Mouse (Mus musculus) embryonic facial prominence, embryonic 10.5 days (tissue): ENCODE measurements at regions not wholly inside any gene's neighbourhood (a gene's known extent, or its start where the extent isn't known, plus 50 kb on each side); places are given as distances from the start of the nearest gene placed in this dataset.

Source experiments
- DNase-seq: peaks from one replicate; pipeline ENCODE4 v3.0.0-alpha.2; 2017; ENCODE audit warnings: low spot score
- H3K27ac ChIP-seq: fragments of 300-500 bp; sonication (generic); replicated peaks from 2 replicates; pipeline ENCODE4 v1.5.1; 2016; ENCODE audit warnings: mild to moderate bottlenecking
- H3K27me3 ChIP-seq: fragments of 300-500 bp; sonication (generic); replicated peaks from 2 replicates; pipeline ENCODE4 v1.6.1; 2016; ENCODE audit warnings: low read depth, mild to moderate bottlenecking; ENCODE audit not compliant: poor library complexity, severe bottlenecking
- H3K36me3 ChIP-seq: fragments of 300-500 bp; sonication (generic); replicated peaks from 2 replicates; pipeline ENCODE4 v1.6.1; 2016; ENCODE audit warnings: mild to moderate bottlenecking, moderate library complexity
- H3K4me1 ChIP-seq: fragments of 300-500 bp; sonication (generic); 2 replicates; pipeline ENCODE4 v1.6.1; 2016
- H3K4me3 ChIP-seq: fragments of 300-500 bp; sonication (generic); 2 replicates; pipeline ENCODE4 v1.5.1; 2016; ENCODE audit warnings: mild to moderate bottlenecking, moderate library complexity
- H3K9me3 ChIP-seq: fragments of 300-500 bp; sonication (generic); 2 replicates; pipeline ENCODE4 v1.6.1; 2016; ENCODE audit warnings: mild to moderate bottlenecking
- WGBS: fragments of 180-500 bp; shearing (Covaris S2); methylation state at CpG from one replicate; pipeline ENCODE4 v1.1.7; 2016; 5-methylcytosine and 5-hydroxymethylcytosine counted together

- H3K4me3 ChIP-seq: no peak overlapping the region; the same call in 1 of the 2 replicates
These were observed 139.9 kb downstream of the Csl start for GRCm38 (mm10) chr10:99619421-99620151.

GRCm38 (mm10) chr10:99620489-99620888 lies 139.0 kb downstream of the Csl start:
- Histone ChIP-seq H3K27me3 (no peaks in the 10 kb centered on the region), H3K4me1 (no peaks in the 10 kb centered on the region; the same call in 1 of the 2 replicates), H3K27ac (no peak overlapping the region), H3K4me3 (no peak overlapping the region), H3K9me3 (no peaks in the 10 kb centered on the region), H3K36me3 (no peaks in the 10 kb centered on the region)
- 90% methylated on average over 7 of the region's 7 CpGs for WGBS
- no peak for DNase-seq

More at GRCm38 (mm10) chr10:99619421-99620151, 139.9 kb downstream of the Csl start:
- H3K27ac ChIP-seq: no peak overlapping the region
- H3K9me3 ChIP-seq: no peaks in the 10 kb centered on the region
- no peaks in the 10 kb centered on the region for H3K36me3 ChIP-seq
- H3K27me3 ChIP-seq: no peaks in the 10 kb centered on the region
- DNase-seq: peak; percentile 84
- 48% methylated on average over 18 of the region's 18 CpGs for WGBS
- H3K4me1 ChIP-seq: no peaks in the 10 kb centered on the region; the same call in 1 of the 2 replicates

GRCm38 (mm10) chr10:99627355-99627754 lies 132.1 kb downstream of the Csl start:
- no peak for DNase-seq
- 78% methylated on average over 6 of the region's 6 CpGs for WGBS
- Histone ChIP-seq H3K36me3 (no peaks in the 10 kb centered on the region), H3K27ac (no peak overlapping the region), H3K27me3 (no peaks in the 10 kb centered on the region), H3K4me3 (no peak overlapping the region), H3K9me3 (no peaks in the 10 kb centered on the region), H3K4me1 (no peaks in the 10 kb centered on the region)

- 70% methylated on average over 6 of the region's 6 CpGs for WGBS
- Histone ChIP-seq H3K36me3 (no peaks in the 10 kb centered on the region), H3K4me1 (peaks cover 3% of the 10 kb centered on the region; the same call in 1 of the 2 replicates), H3K27ac (no peak overlapping the region), H3K4me3 (no peak overlapping the region), H3K27me3 (no peaks in the 10 kb centered on the region), H3K9me3 (no peaks in the 10 kb centered on the region)
- no peak for DNase-seq
These were observed 127.0 kb downstream of the Csl start for GRCm38 (mm10) chr10:99632250-99632985.

- WGBS: 90% methylated on average over 4 of the region's 4 CpGs
- Histone ChIP-seq H3K4me1 (peaks cover 3% of the 10 kb centered on the region; the same call in 1 of the 2 replicates), H3K36me3 (no peaks in the 10 kb centered on the region), H3K4me3 (no peak overlapping the region), H3K27me3 (no peaks in the 10 kb centered on the region), H3K9me3 (no peaks in the 10 kb centered on the region), H3K27ac (no peak overlapping the region)
- no peak for DNase-seq
These were observed 123.7 kb downstream of the Csl start for GRCm38 (mm10) chr10:99635796-99636195.

GRCm38 (mm10) chr10:99639022-99639421 lies 120.4 kb downstream of the Csl start:
- H3K9me3 ChIP-seq: no peaks in the 10 kb centered on the region
- H3K27me3 ChIP-seq: 0 out of 2 replicates have a peak, but pooled peaks cover 4% of the 10 kb centered on the region
- WGBS: 92% methylated on average over 7 of the region's 7 CpGs
- H3K36me3 ChIP-seq: no peaks in the 10 kb centered on the region
- DNase-seq: no peak
- H3K4me1 ChIP-seq: peaks cover 3% of the 10 kb centered on the region; the same call in 1 of the 2 replicates
- H3K27ac ChIP-seq: no peak overlapping the region
- H3K4me3 ChIP-seq: no peak overlapping the region

GRCm38 (mm10) chr10:99639469-99639868 lies 120.0 kb downstream of the Csl start:
- Histone ChIP-seq H3K27me3 (0 out of 2 replicates have a peak, but pooled peaks cover 4% of the 10 kb centered on the region), H3K4me1 (peaks cover 3% of the 10 kb centered on the region; the same call in 1 of the 2 replicates), H3K9me3 (no peaks in the 10 kb centered on the region), H3K4me3 (no peak overlapping the region), H3K27ac (no peak overlapping the region), H3K36me3 (no peaks in the 10 kb centered on the region)
- no peak for DNase-seq
- WGBS: 74% methylated on average over 5 of the region's 5 CpGs

GRCm38 (mm10) chr10:99641784-99642183 lies 117.7 kb downstream of the Csl start:
- Histone ChIP-seq H3K4me3 (no peak overlapping the region), H3K36me3 (no peaks in the 10 kb centered on the region), H3K9me3 (no peaks in the 10 kb centered on the region), H3K27ac (no peak overlapping the region), H3K4me1 (peaks cover 3% of the 10 kb centered on the region; the same call in 1 of the 2 replicates), H3K27me3 (0 out of 2 replicates have a peak, but pooled peaks cover 4% of the 10 kb centered on the region)
- WGBS: 13% methylated on average over 11 of the region's 11 CpGs
- DNase-seq: peak; percentile 72

- H3K27ac ChIP-seq: no peak overlapping the region
- DNase-seq: no peak
- H3K36me3 ChIP-seq: no peaks in the 10 kb centered on the region
- 0 out of 2 replicates have a peak, but pooled peaks cover 4% of the 10 kb centered on the region for H3K27me3 ChIP-seq
- no peak overlapping the region for H3K4me3 ChIP-seq
- H3K4me1 ChIP-seq: peaks cover under 1% of the 10 kb centered on the region; the same call in 1 of the 2 replicates
- 65% methylated on average over 4 of the region's 4 CpGs for WGBS
- H3K9me3 ChIP-seq: no peaks in the 10 kb centered on the region
These were observed 117.1 kb downstream of the Csl start for GRCm38 (mm10) chr10:99642201-99642827.

- Histone ChIP-seq H3K36me3 (no peaks in the 10 kb centered on the region), H3K4me3 (no peak overlapping the region), H3K4me1 (no peaks in the 10 kb centered on the region), H3K9me3 (no peaks in the 10 kb centered on the region), H3K27me3 (0 out of 2 replicates have a peak, but pooled peaks cover 4% of the 10 kb centered on the region), H3K27ac (no peak overlapping the region)
- 45% methylated on average over 2 of the region's 2 CpGs for WGBS
- DNase-seq: no peak
These were observed 114.5 kb downstream of the Csl start for GRCm38 (mm10) chr10:99644981-99645380.

- WGBS: 83% methylated on average over 1 of the region's 1 CpGs
- no peaks in the 10 kb centered on the region for H3K4me1 ChIP-seq
- no peak overlapping the region for H3K27ac ChIP-seq
- H3K9me3 ChIP-seq: no peaks in the 10 kb centered on the region
- no peaks in the 10 kb centered on the region for H3K36me3 ChIP-seq
- no peak overlapping the region for H3K4me3 ChIP-seq
- DNase-seq: no peak
- no peaks in the 10 kb centered on the region for H3K27me3 ChIP-seq
These were observed 107.4 kb downstream of the Csl start for GRCm38 (mm10) chr10:99652011-99652410.

GRCm38 (mm10) chr10:99654284-99654683 lies 105.2 kb downstream of the Csl start:
- Histone ChIP-seq H3K9me3 (no peaks in the 10 kb centered on the region), H3K4me1 (no peaks in the 10 kb centered on the region), H3K27me3 (no peaks in the 10 kb centered on the region), H3K4me3 (no peak overlapping the region), H3K27ac (no peak overlapping the region), H3K36me3 (no peaks in the 10 kb centered on the region)
- no peak for DNase-seq
- WGBS: 85% methylated on average over 4 of the region's 4 CpGs
